Mouse (Mus musculus) myocyte (in vitro differentiated cells): ENCODE results near the gene Thada. TPM values are rescaled to one million over a fixed set of nuclear protein-coding genes. Genes with fewer than 3 reads are reported as not detected.

ENCODE experiments used
- H3K27me3 ChIP-seq: one replicate; pipeline ENCODE4 v1.6.1; 2011; ENCODE audit not compliant: control insufficient read depth, insufficient read depth, insufficient read length
- H3K36me3 ChIP-seq: one replicate; pipeline ENCODE4 v1.6.1; 2011; ENCODE audit not compliant: control insufficient read depth, insufficient read depth
- H3K4me2 ChIP-seq: one replicate; pipeline ENCODE4 v1.6.1; 2011; ENCODE audit warnings: low read depth, control low read depth
- H3K4me3 ChIP-seq: one replicate; pipeline ENCODE4 v1.5.1; 2011; ENCODE audit warnings: mild to moderate bottlenecking, control low read depth, moderate library complexity
- H3K79me2 ChIP-seq: one replicate; pipeline ENCODE4 v1.6.1; 2011; ENCODE audit not compliant: control insufficient read depth, insufficient read depth
- H3ac ChIP-seq: one replicate; pipeline ENCODE4 v1.6.1; 2011; ENCODE audit not compliant: control insufficient read depth, insufficient read length
- CEBPB ChIP-seq: IDR thresholded peaks from 2 replicates; pipeline ENCODE4 v1.6.1; 2011; ENCODE audit warnings: mild to moderate bottlenecking, moderate library complexity; ENCODE audit not compliant: poor library complexity, insufficient read depth, severe bottlenecking
- E2F4 ChIP-seq: IDR thresholded peaks from one replicate; pipeline ENCODE4 v1.6.1; 2011; ENCODE audit warnings: mild to moderate bottlenecking, control low read depth, moderate library complexity; ENCODE audit not compliant: insufficient read depth
- MAX ChIP-seq: IDR thresholded peaks from one replicate; pipeline ENCODE4 v1.6.1; 2011; ENCODE audit warnings: low read depth, mild to moderate bottlenecking, control low read depth
- MYOD1 ChIP-seq, 3 experiments: IDR thresholded peaks; one replicate each; pipeline ENCODE4 v1.6.1; 2011; ENCODE audit warnings: control low read depth in 2 of 3, low read depth in 2 of 3, mild to moderate bottlenecking in 2 of 3, moderate library complexity in 1 of 3; ENCODE audit not compliant: insufficient read length in 2 of 3, control insufficient read depth in 1 of 3
- MYOG ChIP-seq, 3 experiments: IDR thresholded peaks; one replicate each; pipeline ENCODE4 v1.6.1; 2011; ENCODE audit warnings: control low read depth in 2 of 3, low read depth in 2 of 3, mild to moderate bottlenecking in 2 of 3; ENCODE audit not compliant: insufficient read length in 2 of 3, control insufficient read depth in 1 of 3, insufficient read depth in 1 of 3
- POLR2A ChIP-seq: IDR thresholded peaks from one replicate; pipeline ENCODE4 v1.6.1; 2011; ENCODE audit warnings: low read depth, mild to moderate bottlenecking, control low read depth, moderate library complexity; ENCODE audit not compliant: insufficient read length
- POLR2AphosphoS2 ChIP-seq: IDR thresholded peaks from one replicate; pipeline ENCODE4 v1.6.1; 2011; ENCODE audit warnings: low read depth, control low read depth; ENCODE audit not compliant: insufficient read length
- REST ChIP-seq: IDR thresholded peaks from one replicate; pipeline ENCODE4 v1.6.1; 2011; ENCODE audit warnings: mild to moderate bottlenecking, control low read depth, moderate library complexity; ENCODE audit not compliant: insufficient read depth, insufficient read length
- SRF ChIP-seq: IDR thresholded peaks from one replicate; pipeline ENCODE4 v1.6.1; 2011; ENCODE audit warnings: low read depth; ENCODE audit not compliant: control insufficient read depth, insufficient read length
- TCF12 ChIP-seq: IDR thresholded peaks from one replicate; pipeline ENCODE4 v1.6.1; 2011; ENCODE audit warnings: mild to moderate bottlenecking, control low read depth; ENCODE audit not compliant: poor library complexity, insufficient read depth, severe bottlenecking
- TCF3 ChIP-seq: IDR thresholded peaks from one replicate; pipeline ENCODE4 v1.6.1; 2011; ENCODE audit warnings: low read depth, control low read depth; ENCODE audit not compliant: insufficient read length
- USF1 ChIP-seq: IDR thresholded peaks from one replicate; pipeline ENCODE4 v1.6.1; 2011; ENCODE audit warnings: low read depth, mild to moderate bottlenecking, control low read depth, moderate library complexity
- polyA plus RNA-seq: library from polyadenylated mRNA; unstranded; fragments of >200 nt; fragmentation: generic; extraction: Trizol; gene quantifications from one replicate; pipeline ENCODE4 v1.2.1, GENCODE M21; 2012; ENCODE audit warnings: missing spikeins

The Thada gene
- polyA plus RNA-seq, 1 experiment, result 5.5 TPM

- Histone ChIP-seq H3K79me2 (no peaks in the 10 kb centered on the region), H3K36me3 (peaks cover 10% of the 10 kb centered on the region), H3K4me2 (no peak overlapping the region), H3ac (no peak overlapping the region), H3K27me3 (no peaks in the 10 kb centered on the region), H3K4me3 (no peak overlapping the region)
- TF ChIP-seq REST (no peak), POLR2AphosphoS2 (no peak), SRF (no peak), TCF3 (no peak), MAX (no peak), TCF12 (no peak), MYOG (IDR thresholded peaks at IDR 0.05; ENCODE audit: control insufficient read depth in 1 of 3, insufficient read depth in 1 of 3, insufficient read length in 2 of 3, low read depth in 2 of 3) (no peak), CEBPB (no peak), E2F4 (no peak), USF1 (no peak), MYOD1 (IDR thresholded peaks at IDR 0.05; ENCODE audit: control insufficient read depth in 1 of 3, insufficient read length in 2 of 3, low read depth in 2 of 3) (no peak), POLR2A (no peak)
These were observed 271.6 kb downstream of the Thada start for GRCm38 (mm10) chr17:84194282-84195002.

GRCm38 (mm10) chr17:84193411-84193810 lies 272.6 kb downstream of the Thada start:
- no peak for TF ChIP-seq TCF3
- TF ChIP-seq POLR2A, result no peak
- no peak for TF ChIP-seq MYOG (IDR thresholded peaks at IDR 0.05; ENCODE audit: control insufficient read depth in 1 of 3, insufficient read depth in 1 of 3, insufficient read length in 2 of 3, low read depth in 2 of 3)
- no peak for TF ChIP-seq REST
- H3K79me2 ChIP-seq, result no peaks in the 10 kb centered on the region
- no peak overlapping the region for H3ac ChIP-seq
- H3K4me3 ChIP-seq, result no peak overlapping the region
- H3K36me3 ChIP-seq, result peaks cover 10% of the 10 kb centered on the region
- H3K27me3 ChIP-seq, result no peaks in the 10 kb centered on the region
- no peak overlapping the region for H3K4me2 ChIP-seq

GRCm38 (mm10) chr17:84191946-84192345 lies 274.1 kb downstream of the Thada start:
- no peak overlapping the region for H3K4me2 ChIP-seq
- no peak overlapping the region for H3K4me3 ChIP-seq

DNA sequence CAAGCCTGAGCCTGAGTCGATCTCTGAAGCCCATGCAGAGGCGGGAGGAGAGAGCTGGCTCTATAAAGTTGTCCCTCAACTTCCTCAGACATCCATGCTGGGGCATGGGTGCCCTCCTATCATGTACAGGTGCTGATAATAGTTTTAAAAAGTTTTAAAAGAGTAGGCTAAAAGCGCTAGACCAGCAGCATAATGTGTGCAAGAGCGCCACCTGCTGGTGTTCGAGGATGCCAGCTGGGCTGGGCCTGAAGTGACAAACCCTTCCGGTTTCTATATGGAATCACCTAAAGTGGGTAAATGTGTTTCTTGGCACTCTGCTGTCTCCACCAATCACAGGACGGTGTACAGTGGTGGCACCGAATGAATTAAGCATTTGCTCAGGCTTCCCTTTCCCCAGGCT lies 275.1 kb downstream of the Thada start:
- Histone ChIP-seq H3K79me2 (no peaks in the 10 kb centered on the region), H3K27me3 (no peaks in the 10 kb centered on the region), H3K4me2 (no peak overlapping the region), H3K4me3 (no peak overlapping the region), H3ac (no peak overlapping the region), H3K36me3 (peaks cover 10% of the 10 kb centered on the region)
- TF ChIP-seq USF1 (no peak), MYOD1 (IDR thresholded peaks at IDR 0.05; ENCODE audit: control insufficient read depth in 1 of 3, insufficient read length in 2 of 3, low read depth in 2 of 3) (peak in 1 of 3 experiments; percentile 4)

More at GRCm38 (mm10) chr17:84191946-84192345, 274.1 kb downstream of the Thada start:
- TF ChIP-seq MAX, result no peak
- no peak for TF ChIP-seq MYOD1 (IDR thresholded peaks at IDR 0.05; ENCODE audit: control insufficient read depth in 1 of 3, insufficient read length in 2 of 3, low read depth in 2 of 3)
- TF ChIP-seq SRF, result no peak
- TF ChIP-seq TCF12, result no peak
- no peak for TF ChIP-seq MYOG (IDR thresholded peaks at IDR 0.05; ENCODE audit: control insufficient read depth in 1 of 3, insufficient read depth in 1 of 3, insufficient read length in 2 of 3, low read depth in 2 of 3)
- TF ChIP-seq POLR2AphosphoS2, result no peak
- TF ChIP-seq TCF3, result no peak
- no peak for TF ChIP-seq POLR2A
- TF ChIP-seq REST, result no peak
- no peak for TF ChIP-seq E2F4
- peaks cover 10% of the 10 kb centered on the region for H3K36me3 ChIP-seq
- no peaks in the 10 kb centered on the region for H3K79me2 ChIP-seq
- no peak overlapping the region for H3ac ChIP-seq
- H3K27me3 ChIP-seq, result no peaks in the 10 kb centered on the region

- TF ChIP-seq POLR2A (no peak), TCF12 (no peak), USF1 (no peak), MAX (no peak), CEBPB (no peak), REST (no peak), POLR2AphosphoS2 (no peak), MYOG (IDR thresholded peaks at IDR 0.05; ENCODE audit: control insufficient read depth in 1 of 3, insufficient read depth in 1 of 3, insufficient read length in 2 of 3, low read depth in 2 of 3) (no peak), E2F4 (no peak), TCF3 (no peak), SRF (no peak)
- Histone ChIP-seq H3K4me2 (peak overlapping the region; percentile 88), H3K79me2 (peaks cover 11% of the 10 kb centered on the region), H3K36me3 (peaks cover 17% of the 10 kb centered on the region), H3ac (no peak overlapping the region), H3K27me3 (no peaks in the 10 kb centered on the region), H3K4me3 (peak overlapping the region; percentile 90)
These were observed 276.7 kb downstream of the Thada start for GRCm38 (mm10) chr17:84189127-84189854.
